In genomic region chr4:57217746-57218145, GRCm38 (mm10) we compare ENCODE assay signal across 8 mouse cellular contexts.
"Had no signal": no experiment of that assay in that cellular context is flagged by ENCODE, and none has a peak within 500 bp of the region (broad histone marks: within the 10 kb centered on the region; RNA-seq: fewer than 3 reads in every experiment).

No protein-coding gene starts in this region.

- DNase-seq: liver, postnatal 0 days; lung, adult 2 months; lung, postnatal 14 days; lung, postnatal 36 days; right cerebral cortex, postnatal 25 days; thymus, adult 2 months; thymus, postnatal 25 days; thymus, postnatal 4 days had no signal
